Mouse (Mus musculus): ENCODE data around the gene Hdac5. TPM values are rescaled to one million over a fixed set of nuclear protein-coding genes. Genes with fewer than 3 reads are reported as not detected.

Hdac5 gene
- polyA plus RNA-seq, 1 experiment from 2014 or later: 21.3 TPM

DNA sequence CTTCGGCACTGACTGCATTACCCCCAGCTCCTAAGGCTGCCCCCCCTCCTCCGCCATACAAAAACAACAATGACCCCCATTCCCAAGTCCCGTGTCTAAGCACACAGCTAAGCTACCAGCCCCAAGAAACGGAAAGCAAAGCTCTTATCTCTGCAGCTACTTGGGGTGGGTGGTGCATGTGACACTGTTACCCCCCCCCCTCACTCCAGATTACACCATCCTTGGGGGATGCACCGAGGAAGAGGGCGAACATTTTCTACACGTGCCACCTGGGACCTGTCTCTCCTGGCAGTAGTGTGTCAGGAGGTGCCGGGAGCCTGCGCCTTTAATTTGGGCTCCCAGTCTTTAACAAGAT is 1.8 kb downstream of the Hdac5 start:
- Histone ChIP-seq H3K4me1 (ENCODE audit: control insufficient read depth, insufficient read depth, low read length) (peaks cover 33% of the 10 kb centered on the region), H3K9ac (ENCODE audit: low read length) (no peak overlapping the region), H3K9me3 (ENCODE audit: control insufficient read depth, low read length) (no peaks in the 10 kb centered on the region), H3K27me3 (ENCODE audit: control insufficient read depth, insufficient read depth, low read length) (peaks cover 5% of the 10 kb centered on the region; the same call in 1 of the 2 replicates), H3K4me2 (ENCODE audit: low read depth, severe bottlenecking) (peak overlapping the region; percentile 75), H3K4me3 (ENCODE audit: low read depth, low read length) (no peak overlapping the region), H3K27ac (replicated peaks; ENCODE audit: low read depth, low read length) (no peak overlapping the region), H3K36me3 (ENCODE audit: control insufficient read depth, insufficient read depth, low read length) (no peaks in the 10 kb centered on the region)
- no peak for ATAC-seq (ENCODE audit: insufficient number of reproducible peaks, low FRiP score, low TSS enrichment, low read depth)
- 42% methylated on average over 9 of the region's 9 CpGs for WGBS
- DNase-seq (ENCODE audit: low spot score): no peak

DNA sequence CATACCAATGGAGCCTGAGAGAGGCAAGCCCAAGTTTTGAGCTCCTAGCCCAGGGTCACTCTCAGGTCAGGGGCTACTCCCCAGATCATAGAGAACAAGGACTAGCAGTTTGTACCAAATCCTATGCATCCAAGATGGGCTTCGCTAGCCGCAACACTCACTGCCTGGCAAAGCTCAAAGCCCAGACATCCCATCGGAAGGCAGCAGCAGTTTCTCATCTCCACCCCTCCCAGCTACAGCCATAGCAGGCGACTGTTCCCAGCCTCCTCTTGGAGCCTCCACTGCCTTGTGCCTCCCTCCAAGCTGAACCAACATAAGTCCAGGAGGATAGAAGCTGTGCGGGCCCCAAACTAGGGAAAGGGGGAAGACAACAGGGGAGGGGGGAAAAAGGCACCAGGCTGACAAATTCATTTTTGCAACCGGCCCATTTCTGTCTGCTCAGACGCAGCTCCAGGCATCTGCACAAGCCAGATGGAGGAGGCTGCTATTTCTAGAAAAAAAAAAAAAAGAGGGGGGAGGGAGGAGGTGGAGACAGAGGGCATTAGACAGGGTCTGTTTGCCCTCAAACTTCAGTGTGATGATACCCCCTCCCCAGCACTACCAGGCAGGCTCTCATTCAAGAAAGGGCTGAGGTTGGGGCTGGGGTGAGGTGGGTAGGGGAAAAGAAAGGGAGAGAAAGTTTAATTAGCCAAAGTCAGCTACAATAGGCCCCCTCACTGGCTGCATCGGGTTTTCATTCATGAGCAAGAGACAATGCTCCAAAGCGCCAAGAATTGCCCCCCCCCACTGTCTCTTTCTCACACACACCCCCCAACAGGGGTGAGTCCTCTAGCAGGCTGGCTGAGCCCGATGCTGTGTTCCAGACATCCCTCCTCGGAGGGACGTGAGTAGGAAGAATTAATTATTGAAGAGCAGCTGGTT is 2.4 kb downstream of the Hdac5 start:
- ATAC-seq (ENCODE audit: insufficient number of reproducible peaks, low FRiP score, low TSS enrichment, low read depth): no peak
- 24% methylated on average over 12 of the region's 12 CpGs for WGBS
- DNase-seq (ENCODE audit: low spot score): no peak
- Histone ChIP-seq H3K4me2 (ENCODE audit: low read depth, severe bottlenecking) (peak overlapping the region; percentile 75), H3K27ac (replicated peaks; ENCODE audit: low read depth, low read length) (no peak overlapping the region), H3K4me3 (ENCODE audit: low read depth, low read length) (no peak overlapping the region), H3K9me3 (ENCODE audit: control insufficient read depth, low read length) (no peaks in the 10 kb centered on the region), H3K27me3 (ENCODE audit: control insufficient read depth, insufficient read depth, low read length) (peaks cover 5% of the 10 kb centered on the region; the same call in 1 of the 2 replicates), H3K36me3 (ENCODE audit: control insufficient read depth, insufficient read depth, low read length) (no peaks in the 10 kb centered on the region), H3K4me1 (ENCODE audit: control insufficient read depth, insufficient read depth, low read length) (peaks cover 33% of the 10 kb centered on the region), H3K9ac (ENCODE audit: low read length) (0 out of 2 replicates have a peak overlapping the region, but pooled peaks have one; percentile 7)

DNA sequence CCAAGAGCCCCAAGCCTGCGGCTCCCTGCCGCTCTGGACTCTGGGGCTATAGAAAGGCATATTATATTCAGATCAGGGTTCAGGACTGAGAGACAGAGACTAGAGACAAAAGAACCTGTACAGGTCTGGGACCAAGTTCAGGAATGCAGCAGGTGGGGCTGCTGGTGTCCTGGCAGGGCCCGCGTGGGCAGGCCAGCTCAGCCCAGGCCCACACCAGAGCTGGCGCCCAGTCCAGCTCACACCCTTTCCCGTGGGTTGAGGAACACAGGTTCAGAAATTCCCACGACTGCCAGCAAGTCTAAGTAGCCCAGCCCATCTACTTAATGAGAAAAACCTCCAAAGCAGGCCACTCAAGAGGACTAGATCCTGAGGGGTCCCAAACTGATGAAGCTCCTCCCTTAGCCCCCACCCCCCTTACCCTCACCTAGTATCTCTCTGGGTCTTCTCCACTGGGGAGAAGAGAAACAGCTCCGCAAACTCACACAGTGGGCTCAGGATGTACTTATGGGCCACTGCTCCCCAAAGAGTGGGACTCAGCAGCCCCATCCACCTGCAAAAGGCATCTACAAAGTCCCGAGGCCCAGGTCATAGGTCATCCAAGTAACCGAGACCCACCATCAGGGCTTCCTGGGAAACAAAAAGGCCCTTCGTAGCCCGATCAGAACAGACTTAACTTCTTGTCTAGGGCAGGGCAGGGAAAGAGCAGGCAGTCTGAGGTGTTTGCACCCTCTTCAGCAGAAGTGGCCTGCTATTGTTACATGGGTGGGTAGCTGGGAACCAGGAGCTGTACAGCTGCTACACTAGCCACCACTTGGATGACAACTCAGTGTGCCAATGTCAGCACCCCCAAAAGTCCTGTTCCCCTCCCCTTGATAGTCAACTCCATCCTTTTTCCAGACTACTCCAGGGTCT is 3.6 kb downstream of the Hdac5 start:
- Histone ChIP-seq H3K4me1 (ENCODE audit: control insufficient read depth, insufficient read depth, low read length) (peaks cover 36% of the 10 kb centered on the region), H3K4me3 (ENCODE audit: low read depth, low read length) (no peak overlapping the region), H3K9me3 (ENCODE audit: control insufficient read depth, low read length) (no peaks in the 10 kb centered on the region), H3K27me3 (ENCODE audit: control insufficient read depth, insufficient read depth, low read length) (peaks cover 5% of the 10 kb centered on the region; the same call in 1 of the 2 replicates), H3K4me2 (ENCODE audit: low read depth, severe bottlenecking) (no peak overlapping the region), H3K36me3 (ENCODE audit: control insufficient read depth, insufficient read depth, low read length) (no peaks in the 10 kb centered on the region), H3K27ac (replicated peaks; ENCODE audit: low read depth, low read length) (no peak overlapping the region), H3K9ac (ENCODE audit: low read length) (no peak overlapping the region)
- DNase-seq (ENCODE audit: low spot score) (no peak), ATAC-seq (ENCODE audit: insufficient number of reproducible peaks, low FRiP score, low TSS enrichment, low read depth) (no peak)
- WGBS: 78% methylated on average over 12 of the region's 12 CpGs

DNA sequence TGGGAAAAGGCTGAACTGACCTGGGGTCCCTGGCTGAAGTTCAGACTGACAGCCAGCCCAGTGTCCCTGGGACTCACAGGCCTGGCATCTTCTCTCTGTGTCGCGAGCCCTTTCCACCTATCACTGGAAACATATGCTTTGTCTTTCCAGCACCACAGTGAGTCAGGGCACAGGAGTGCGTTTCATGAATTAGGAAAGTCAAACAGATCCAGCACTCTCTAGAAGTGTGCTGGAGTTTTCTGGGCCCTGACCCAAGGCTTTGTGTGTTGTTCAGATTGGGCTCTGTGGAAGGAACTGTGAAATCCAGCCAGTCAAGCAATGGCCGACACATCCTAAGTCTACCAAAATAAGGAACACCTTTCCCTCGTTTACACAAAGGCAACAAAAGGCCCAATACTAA is 4.7 kb downstream of the Hdac5 start:
- H3K9ac ChIP-seq (ENCODE audit: low read length): 0 out of 2 replicates have a peak overlapping the region, but pooled peaks have one; percentile 9
- no peak for DNase-seq (ENCODE audit: low spot score)
- H3K27me3 ChIP-seq (ENCODE audit: control insufficient read depth, insufficient read depth, low read length): peaks cover 5% of the 10 kb centered on the region; the same call in 1 of the 2 replicates
- H3K4me1 ChIP-seq (ENCODE audit: control insufficient read depth, insufficient read depth, low read length): peaks cover 37% of the 10 kb centered on the region
- no peak overlapping the region for H3K4me2 ChIP-seq (ENCODE audit: low read depth, severe bottlenecking)
- 68% methylated on average over 5 of the region's 5 CpGs for WGBS
- no peak overlapping the region for H3K27ac ChIP-seq (replicated peaks; ENCODE audit: low read depth, low read length)
- no peaks in the 10 kb centered on the region for H3K36me3 ChIP-seq (ENCODE audit: control insufficient read depth, insufficient read depth, low read length)
- H3K9me3 ChIP-seq (ENCODE audit: control insufficient read depth, low read length): no peaks in the 10 kb centered on the region
- no peak overlapping the region for H3K4me3 ChIP-seq (ENCODE audit: low read depth, low read length)
- no peak for ATAC-seq (ENCODE audit: insufficient number of reproducible peaks, low FRiP score, low TSS enrichment, low read depth)

DNA sequence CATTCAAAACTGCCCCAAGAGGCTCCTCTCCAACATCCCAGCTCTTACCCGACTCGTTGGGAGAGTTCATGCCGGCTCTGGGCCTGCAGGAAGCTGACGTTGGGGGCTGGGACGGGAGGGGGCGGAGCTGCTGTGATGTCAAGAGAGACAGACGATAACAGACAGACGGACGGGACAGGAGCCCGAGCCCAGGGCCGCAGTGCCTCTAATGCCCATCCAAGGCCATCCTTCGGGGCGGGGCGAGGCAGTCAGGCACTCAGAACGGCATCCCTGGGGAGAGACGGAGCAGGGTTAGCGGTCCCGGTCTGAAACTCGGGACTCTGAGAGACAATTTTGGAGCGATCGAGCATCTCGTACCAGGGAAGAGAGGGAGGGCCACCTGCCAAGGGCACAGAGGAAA is 5.3 kb downstream of the Hdac5 start:
- H3K27me3 ChIP-seq (ENCODE audit: control insufficient read depth, insufficient read depth, low read length): peaks cover 5% of the 10 kb centered on the region; the same call in 1 of the 2 replicates
- peaks cover 42% of the 10 kb centered on the region for H3K4me1 ChIP-seq (ENCODE audit: control insufficient read depth, insufficient read depth, low read length)
- no peak overlapping the region for H3K4me3 ChIP-seq (ENCODE audit: low read depth, low read length)
- DNase-seq (ENCODE audit: low spot score) (no peak), ATAC-seq (ENCODE audit: insufficient number of reproducible peaks, low FRiP score, low TSS enrichment, low read depth) (no peak)
- H3K9ac ChIP-seq (ENCODE audit: low read length): 0 out of 2 replicates have a peak overlapping the region, but pooled peaks have one; percentile 9
- 11% methylated on average over 22 of the region's 22 CpGs for WGBS
- H3K9me3 ChIP-seq (ENCODE audit: control insufficient read depth, low read length): no peaks in the 10 kb centered on the region
- peak overlapping the region; percentile 33 for H3K4me2 ChIP-seq (ENCODE audit: low read depth, severe bottlenecking)
- H3K36me3 ChIP-seq (ENCODE audit: control insufficient read depth, insufficient read depth, low read length): no peaks in the 10 kb centered on the region
- H3K27ac ChIP-seq (replicated peaks; ENCODE audit: low read depth, low read length): no peak overlapping the region

DNA sequence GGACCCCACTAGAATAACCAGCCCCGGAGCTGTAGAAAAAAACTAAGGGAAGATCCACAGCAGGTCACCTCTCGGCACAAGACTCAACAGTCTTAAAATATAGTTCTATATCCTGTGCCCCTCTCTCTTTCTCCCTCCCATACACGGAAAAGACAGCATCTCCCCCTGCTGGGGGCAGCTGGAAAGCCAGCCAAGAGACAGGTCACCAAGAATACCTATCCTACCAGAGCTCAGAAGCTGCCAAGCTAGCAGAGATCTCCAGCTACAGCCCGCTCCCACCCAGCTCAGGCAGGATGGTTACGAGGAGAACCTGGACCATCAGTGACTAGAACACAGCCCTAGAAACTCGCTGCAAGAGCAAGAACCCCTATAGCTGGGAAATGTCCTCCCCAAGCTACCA is 6.8 kb downstream of the Hdac5 start:
- Histone ChIP-seq H3K4me1 (ENCODE audit: control insufficient read depth, insufficient read depth, low read length) (peaks cover 48% of the 10 kb centered on the region), H3K36me3 (ENCODE audit: control insufficient read depth, insufficient read depth, low read length) (no peaks in the 10 kb centered on the region), H3K27ac (replicated peaks; ENCODE audit: low read depth, low read length) (no peak overlapping the region), H3K9me3 (ENCODE audit: control insufficient read depth, low read length) (no peaks in the 10 kb centered on the region), H3K4me2 (ENCODE audit: low read depth, severe bottlenecking) (no peak overlapping the region), H3K27me3 (ENCODE audit: control insufficient read depth, insufficient read depth, low read length) (no peaks in the 10 kb centered on the region), H3K4me3 (ENCODE audit: low read depth, low read length) (no peak overlapping the region), H3K9ac (ENCODE audit: low read length) (no peak overlapping the region)
- DNase-seq (ENCODE audit: low spot score) (peak; percentile 82), ATAC-seq (ENCODE audit: insufficient number of reproducible peaks, low FRiP score, low TSS enrichment, low read depth) (no peak)
- 41% methylated on average over 6 of the region's 6 CpGs for WGBS

DNA sequence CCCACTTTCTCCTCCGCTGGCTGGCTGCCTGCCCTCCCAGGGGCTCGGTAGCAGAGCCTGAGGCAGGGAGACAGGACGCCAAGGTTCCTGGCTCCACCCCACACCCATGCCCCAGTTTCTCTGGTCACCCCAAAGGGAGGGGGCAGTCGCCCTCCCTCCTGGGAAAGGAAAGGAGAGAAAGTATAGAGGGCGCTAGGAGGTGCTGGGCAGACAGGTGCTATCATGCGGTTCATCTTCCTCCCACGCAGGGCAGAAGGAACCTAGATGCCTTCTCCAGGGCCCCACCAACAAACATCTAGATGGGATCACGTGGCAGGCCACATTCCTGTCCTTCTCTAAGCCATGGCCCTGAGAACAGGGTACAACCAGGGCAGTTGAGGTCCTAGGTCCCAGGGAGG is 8.0 kb downstream of the Hdac5 start:
- Histone ChIP-seq H3K27me3 (ENCODE audit: control insufficient read depth, insufficient read depth, low read length) (no peaks in the 10 kb centered on the region), H3K4me2 (ENCODE audit: low read depth, severe bottlenecking) (no peak overlapping the region), H3K9me3 (ENCODE audit: control insufficient read depth, low read length) (no peaks in the 10 kb centered on the region), H3K4me3 (ENCODE audit: low read depth, low read length) (no peak overlapping the region), H3K36me3 (ENCODE audit: control insufficient read depth, insufficient read depth, low read length) (no peaks in the 10 kb centered on the region; the same call in 1 of the 2 replicates), H3K27ac (replicated peaks; ENCODE audit: low read depth, low read length) (no peak overlapping the region), H3K4me1 (ENCODE audit: control insufficient read depth, insufficient read depth, low read length) (peaks cover 45% of the 10 kb centered on the region), H3K9ac (ENCODE audit: low read length) (no peak overlapping the region)
- 77% methylated on average over 8 of the region's 8 CpGs for WGBS
- no peak for ATAC-seq (ENCODE audit: insufficient number of reproducible peaks, low FRiP score, low TSS enrichment, low read depth)
- DNase-seq (ENCODE audit: low spot score): no peak

DNA sequence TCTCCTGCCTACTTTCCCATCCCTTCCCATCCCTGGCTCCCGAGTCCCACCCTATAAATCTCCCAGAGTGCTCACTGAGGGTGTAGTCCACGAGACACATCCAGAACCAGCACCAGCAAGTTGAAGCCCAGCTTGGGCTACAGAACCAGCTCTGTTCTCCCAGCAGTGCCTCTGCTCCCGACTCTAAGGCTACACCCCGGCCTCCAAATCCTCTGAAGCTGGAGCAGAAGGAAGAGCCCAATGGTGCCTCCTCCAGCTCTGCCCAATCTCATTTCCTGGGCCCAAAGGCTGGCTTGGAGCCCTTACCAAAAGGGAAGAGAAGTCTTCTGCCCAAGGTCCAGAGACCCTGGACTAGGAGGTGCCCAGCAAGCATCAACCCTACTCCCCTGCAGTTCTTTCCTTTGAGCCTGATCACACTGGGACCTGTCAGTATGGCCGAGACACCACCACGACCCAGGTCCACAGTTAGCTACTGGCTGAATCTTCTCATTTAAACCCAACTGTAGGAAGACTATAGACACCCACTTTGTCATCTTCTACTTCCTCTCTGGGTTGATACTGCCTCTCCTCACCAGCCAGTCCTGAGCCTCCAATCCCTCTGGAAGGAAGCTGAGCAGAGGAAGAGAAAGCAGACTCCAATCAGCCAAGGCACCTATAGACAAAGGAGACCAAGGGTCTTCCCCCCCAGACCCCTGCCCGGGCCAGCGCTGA is 8.6 kb downstream of the Hdac5 start:
- Histone ChIP-seq H3K27me3 (ENCODE audit: control insufficient read depth, insufficient read depth, low read length) (no peaks in the 10 kb centered on the region), H3K9me3 (ENCODE audit: control insufficient read depth, low read length) (no peaks in the 10 kb centered on the region), H3K4me2 (ENCODE audit: low read depth, severe bottlenecking) (no peak overlapping the region), H3K9ac (ENCODE audit: low read length) (no peak overlapping the region), H3K4me1 (ENCODE audit: control insufficient read depth, insufficient read depth, low read length) (peaks cover 42% of the 10 kb centered on the region), H3K4me3 (ENCODE audit: low read depth, low read length) (no peak overlapping the region), H3K36me3 (ENCODE audit: control insufficient read depth, insufficient read depth, low read length) (no peaks in the 10 kb centered on the region; the same call in 1 of the 2 replicates), H3K27ac (replicated peaks; ENCODE audit: low read depth, low read length) (no peak overlapping the region)
- 81% methylated on average over 8 of the region's 8 CpGs for WGBS
- DNase-seq (ENCODE audit: low spot score) (no peak), ATAC-seq (ENCODE audit: insufficient number of reproducible peaks, low FRiP score, low TSS enrichment, low read depth) (no peak)

Data from limb, embryonic 11.5 days (tissue).